Mouse (Mus musculus) gastrocnemius, postnatal 10 days (tissue): ENCODE measurements around the gene Gm17617. TPM values are rescaled to one million over a fixed set of nuclear protein-coding genes. Genes with fewer than 3 reads are reported as not detected.

ENCODE experiments used
- DNase-seq: peaks from one replicate; pipeline ENCODE4 v3.0.0; 2021; ENCODE audit warnings: mixed read lengths
- long read RNA-seq, 2 experiments: library from polyadenylated mRNA; stranded (forward); transcript quantifications; one replicate each; pipeline ENCODE4 v2.0.0; 2021
- total RNA-seq, 2 experiments: library from RNA; stranded (reverse); gene quantifications; 2 replicates each; pipeline ENCODE4 v1.2.3; 2021

Gm17617 gene
- not detected for total RNA-seq
- long read RNA-seq, experiment 1 = 0 reads
- long read RNA-seq, experiment 2 = 0 reads

GRCm38 (mm10) chr13:55133448-55133847, at the start of gene Gm17617:
Gm17617 (minus strand) TSS chr13:55133548.
- DNase-seq = no peak

GRCm38 (mm10) chr13:55182173-55182894, 49.0 kb upstream of the Gm17617 start:
- DNase-seq = peak; percentile 56

GRCm38 (mm10) chr13:55181786-55182172, 48.4 kb upstream of the Gm17617 start:
- DNase-seq = no peak

- DNase-seq = no peak
Observed at GRCm38 (mm10) chr13:55179591-55179990, 46.2 kb upstream of the Gm17617 start.

GRCm38 (mm10) chr13:55178556-55178955, 45.2 kb upstream of the Gm17617 start:
- peak; percentile 68 for DNase-seq

GRCm38 (mm10) chr13:55177903-55178496, 44.7 kb upstream of the Gm17617 start:
- no peak for DNase-seq

- DNase-seq = no peak
Observed at GRCm38 (mm10) chr13:55176265-55176664, 42.9 kb upstream of the Gm17617 start.

- no peak for DNase-seq
Observed at GRCm38 (mm10) chr13:55174347-55174746, 41.0 kb upstream of the Gm17617 start.

GRCm38 (mm10) chr13:55172336-55172770, 39.0 kb upstream of the Gm17617 start:
- no peak for DNase-seq

GRCm38 (mm10) chr13:55171517-55172335, 38.4 kb upstream of the Gm17617 start:
- peak; percentile 72 for DNase-seq

GRCm38 (mm10) chr13:55168958-55169369, 35.6 kb upstream of the Gm17617 start:
- DNase-seq = peak; percentile 76

GRCm38 (mm10) chr13:55168255-55168654, 34.9 kb upstream of the Gm17617 start:
- DNase-seq = no peak

GRCm38 (mm10) chr13:55167798-55168197, 34.5 kb upstream of the Gm17617 start:
- DNase-seq = no peak

GRCm38 (mm10) chr13:55166806-55167725, 33.7 kb upstream of the Gm17617 start:
- DNase-seq = no peak

GRCm38 (mm10) chr13:55165831-55166339, 32.5 kb upstream of the Gm17617 start:
- no peak for DNase-seq

- DNase-seq = no peak
Observed at GRCm38 (mm10) chr13:55163553-55163952, 30.2 kb upstream of the Gm17617 start.

- DNase-seq = no peak
Observed at GRCm38 (mm10) chr13:55162365-55162764, 29.0 kb upstream of the Gm17617 start.

- DNase-seq = no peak
Observed at GRCm38 (mm10) chr13:55153951-55154350, 20.6 kb upstream of the Gm17617 start.

- peak; percentile 62 for DNase-seq
Observed at GRCm38 (mm10) chr13:55152621-55153415, 19.5 kb upstream of the Gm17617 start, which contains the start of gene Fgfr4. Fgfr4 (plus strand) TSS chr13:55152640.

GRCm38 (mm10) chr13:55140271-55140670, 6.9 kb upstream of the Gm17617 start:
- DNase-seq = no peak

GRCm38 (mm10) chr13:55135382-55135781, 2.0 kb upstream of the Gm17617 start:
- no peak for DNase-seq
